Mouse (Mus musculus): Measurements from ENCODE around the gene Bcam.

Bcam gene

GRCm38 (mm10) chr7:19724167-19724566 is 46.6 kb downstream of the Bcam start:
- DNase-seq (ENCODE audit: low spot score in 2 of 2) = no peak

GRCm38 (mm10) chr7:19722754-19723195 is 48.0 kb downstream of the Bcam start:
- no peak for DNase-seq (ENCODE audit: low spot score in 2 of 2)

GRCm38 (mm10) chr7:19719200-19719599 is 51.6 kb downstream of the Bcam start:
- no peak for DNase-seq (ENCODE audit: low spot score in 2 of 2)

- no peak for DNase-seq (ENCODE audit: low spot score in 2 of 2)
Observed at GRCm38 (mm10) chr7:19718297-19718952, 52.4 kb downstream of the Bcam start.

- DNase-seq (ENCODE audit: low spot score in 2 of 2) = no peak
Observed at GRCm38 (mm10) chr7:19717346-19717745, 53.5 kb downstream of the Bcam start.

GRCm38 (mm10) chr7:19716822-19717221 is 54.0 kb downstream of the Bcam start:
- no peak for DNase-seq (ENCODE audit: low spot score in 2 of 2)

- no peak for DNase-seq (ENCODE audit: low spot score in 2 of 2)
Observed at GRCm38 (mm10) chr7:19716055-19716682, 54.6 kb downstream of the Bcam start.

GRCm38 (mm10) chr7:19715239-19716054 is 55.4 kb downstream of the Bcam start, which contains the start of gene Tomm40:
TSS of gene Tomm40 (minus strand) at chr7:19715438.
- DNase-seq (ENCODE audit: low spot score in 2 of 2) = peak; percentile 100

GRCm38 (mm10) chr7:19714836-19715235 is 56.0 kb downstream of the Bcam start:
- no peak for DNase-seq (ENCODE audit: low spot score in 2 of 2)

- no peak for DNase-seq (ENCODE audit: low spot score in 2 of 2)
Observed at GRCm38 (mm10) chr7:19713598-19713997, 57.2 kb downstream of the Bcam start.

GRCm38 (mm10) chr7:19713196-19713595 is 57.6 kb downstream of the Bcam start:
- no peak for DNase-seq (ENCODE audit: low spot score in 2 of 2)

GRCm38 (mm10) chr7:19712414-19712813 is 58.4 kb downstream of the Bcam start:
- DNase-seq (ENCODE audit: low spot score in 2 of 2) = no peak

- DNase-seq (ENCODE audit: low spot score in 2 of 2) = no peak
Observed at GRCm38 (mm10) chr7:19710650-19711049, 60.2 kb downstream of the Bcam start.

Measured in right cerebral cortex, postnatal 36 days (tissue).